Mouse (Mus musculus) embryonic facial prominence, embryonic 14.5 days (tissue): Measurements from ENCODE around the gene Crebrf. TPM values are rescaled to one million over a fixed set of nuclear protein-coding genes. Genes with fewer than 3 reads are reported as not detected.

Source experiments
- ATAC-seq: fragments of 200-750 bp; cut with Nextera tagmentation; 2 replicates; pipeline ENCODE4 v1.8.0; 2017; ENCODE audit warnings: low read depth, moderate number of reproducible peaks, moderate TSS enrichment
- DNase-seq: peaks from one replicate; pipeline ENCODE4 v3.0.0-alpha.2; 2015; ENCODE audit warnings: low spot score
- H3K27ac ChIP-seq: fragments of 300-500 bp; sonication (generic); replicated peaks from 2 replicates; pipeline ENCODE4 v1.5.1; 2014; ENCODE audit warnings: low read depth, mild to moderate bottlenecking, low read length, moderate library complexity
- H3K27me3 ChIP-seq: fragments of 300-500 bp; sonication (generic); replicated peaks from 2 replicates; pipeline ENCODE4 v1.6.1; 2014; ENCODE audit warnings: low read length; ENCODE audit not compliant: control insufficient read depth, insufficient read depth
- H3K36me3 ChIP-seq: fragments of 300-500 bp; sonication (generic); 2 replicates; pipeline ENCODE4 v1.6.1; 2014; ENCODE audit warnings: low read length, mixed read lengths; ENCODE audit not compliant: control insufficient read depth, insufficient read depth
- H3K4me1 ChIP-seq: fragments of 300-500 bp; sonication (generic); 2 replicates; pipeline ENCODE4 v1.6.1; 2014; ENCODE audit warnings: antibody characterized with exemption, low read length; ENCODE audit not compliant: control insufficient read depth, insufficient read depth
- H3K4me2 ChIP-seq: fragments of 300-500 bp; sonication (generic); 2 replicates; pipeline ENCODE4 v1.6.1; 2014; ENCODE audit warnings: low read depth, mild to moderate bottlenecking, low read length, moderate library complexity, mixed read lengths
- H3K4me3 ChIP-seq: fragments of 300-500 bp; sonication (generic); 2 replicates; pipeline ENCODE4 v1.5.1; 2014; ENCODE audit warnings: low read depth, mild to moderate bottlenecking, low read length
- H3K9ac ChIP-seq: fragments of 300-500 bp; sonication (generic); 2 replicates; pipeline ENCODE4 v1.6.1; 2014; ENCODE audit warnings: low read depth, mild to moderate bottlenecking, low read length, moderate library complexity, mixed read lengths
- H3K9me3 ChIP-seq: fragments of 300-500 bp; sonication (generic); 2 replicates; pipeline ENCODE4 v1.6.1; 2016; ENCODE audit warnings: low read length; ENCODE audit not compliant: control insufficient read depth
- WGBS: fragments of 180-500 bp; shearing (Covaris S2); extraction: QIAGEN DNeasy Blood & Tissue Kit; methylation state at CpG from one replicate; pipeline ENCODE4 v1.1.7; 2014; 5-methylcytosine and 5-hydroxymethylcytosine counted together
- polyA plus RNA-seq: library from polyadenylated mRNA; unstranded; fragments of >200 nt; fragmentation: Nextera tagmentation; extraction: Ambion mirVana; gene quantifications from 2 replicates; pipeline ENCODE4 v1.2.1, GENCODE M21; 2014

Crebrf gene
- polyA plus RNA-seq, 1 experiment from 2014 or later, result 5.1 TPM

DNA sequence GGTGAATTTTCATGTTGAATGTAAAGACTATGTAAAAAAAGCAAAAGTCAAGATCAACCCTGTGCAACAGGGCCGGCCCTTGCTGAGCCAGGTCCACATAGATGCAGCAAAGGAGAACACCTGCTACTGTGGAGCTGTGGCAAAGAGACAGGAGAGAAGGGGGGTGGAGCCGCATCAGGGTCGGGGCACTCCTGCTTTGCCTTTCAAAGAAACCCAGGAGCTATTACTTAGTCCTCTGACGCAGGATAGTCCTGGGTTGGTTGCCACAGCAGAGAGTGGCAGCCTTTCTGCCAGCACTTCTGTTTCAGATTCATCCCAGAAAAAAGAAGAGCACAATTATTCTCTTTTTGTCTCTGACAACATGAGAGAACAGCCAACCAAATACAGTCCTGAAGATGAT lies 27.1 kb downstream of the Crebrf start:
- Histone ChIP-seq H3K9me3 (no peaks in the 10 kb centered on the region), H3K4me3 (no peak overlapping the region), H3K27ac (no peak overlapping the region), H3K4me1 (no peaks in the 10 kb centered on the region), H3K36me3 (no peaks in the 10 kb centered on the region), H3K4me2 (no peak overlapping the region), H3K27me3 (no peaks in the 10 kb centered on the region), H3K9ac (no peak overlapping the region)
- WGBS, result 48% methylated on average over 4 of the region's 4 CpGs
- no peak for ATAC-seq
- DNase-seq, result no peak

DNA sequence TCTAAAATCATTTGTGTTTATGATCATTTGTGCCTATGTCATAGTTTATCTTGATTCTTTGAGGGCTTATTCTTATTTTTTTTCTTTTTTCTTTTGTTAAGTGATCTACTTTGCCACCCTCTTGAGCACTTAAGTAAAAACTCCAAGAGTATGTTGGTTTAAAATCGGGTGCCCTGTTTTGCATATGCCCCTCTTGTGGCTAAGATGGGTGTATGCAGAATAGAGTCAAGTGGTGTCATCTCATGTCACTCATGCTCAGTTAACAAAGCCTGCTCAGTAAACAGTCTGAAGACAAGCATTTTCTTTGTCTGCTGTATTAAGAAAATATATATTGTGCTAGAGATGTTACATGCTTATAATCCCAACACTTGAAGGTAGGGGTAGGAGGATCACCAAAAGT lies 27.8 kb downstream of the Crebrf start:
- Histone ChIP-seq H3K4me3 (no peak overlapping the region), H3K9me3 (no peaks in the 10 kb centered on the region), H3K27me3 (no peaks in the 10 kb centered on the region), H3K4me2 (no peak overlapping the region), H3K27ac (no peak overlapping the region), H3K4me1 (no peaks in the 10 kb centered on the region), H3K36me3 (no peaks in the 10 kb centered on the region), H3K9ac (no peak overlapping the region)
- ATAC-seq (no peak), DNase-seq (no peak)
- 55% methylated on average over 1 of the region's 1 CpGs for WGBS

DNA sequence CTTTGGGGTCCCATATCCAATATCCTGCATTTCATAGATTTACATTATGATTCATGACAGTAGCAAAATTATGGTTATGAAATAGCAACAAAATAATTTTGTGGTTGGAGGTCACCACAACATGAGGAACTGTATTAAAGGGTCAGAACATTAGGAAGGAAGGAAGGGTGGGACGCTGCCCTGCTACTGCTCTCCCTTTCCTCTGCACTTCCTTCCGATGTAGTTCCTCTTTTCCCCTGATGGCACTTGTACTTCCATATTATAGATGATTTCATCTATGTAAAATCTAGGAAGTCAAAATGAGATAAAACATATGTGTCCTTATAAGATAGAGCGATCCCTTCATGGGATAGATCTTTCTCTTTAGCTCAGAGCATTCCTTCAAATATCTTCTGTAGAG lies 34.5 kb downstream of the Crebrf start:
- 91% methylated on average over 3 of the region's 3 CpGs for WGBS
- H3K9ac ChIP-seq, result no peak overlapping the region
- no peaks in the 10 kb centered on the region for H3K27me3 ChIP-seq
- H3K4me2 ChIP-seq, result no peak overlapping the region
- H3K4me3 ChIP-seq, result no peak overlapping the region
- DNase-seq, result no peak
- H3K9me3 ChIP-seq, result no peaks in the 10 kb centered on the region
- no peak for ATAC-seq
- H3K4me1 ChIP-seq, result no peaks in the 10 kb centered on the region
- no peak overlapping the region for H3K27ac ChIP-seq
- H3K36me3 ChIP-seq, result no peaks in the 10 kb centered on the region

DNA sequence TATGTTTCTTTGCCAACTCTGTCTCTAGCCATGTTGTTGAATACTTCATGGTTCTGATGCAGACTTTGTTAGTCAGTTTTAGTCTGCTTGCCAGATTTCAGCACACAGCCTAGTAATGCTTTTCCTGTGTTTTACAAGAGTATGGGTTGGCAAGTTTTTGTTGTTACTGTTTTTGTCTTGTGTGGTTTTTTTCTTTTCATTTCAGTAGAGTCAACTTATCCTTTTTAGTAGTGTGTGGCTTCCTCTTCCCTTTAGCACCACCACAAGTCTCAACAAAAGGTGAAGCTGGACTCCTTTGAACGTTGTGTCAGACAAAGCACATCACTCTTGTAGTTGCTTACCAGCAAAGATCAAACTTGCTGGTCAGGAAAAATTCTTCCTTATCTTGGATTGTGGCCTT lies 36.8 kb downstream of the Crebrf start:
- no peak for DNase-seq
- no peaks in the 10 kb centered on the region for H3K9me3 ChIP-seq
- H3K9ac ChIP-seq, result no peak overlapping the region
- H3K4me2 ChIP-seq, result no peak overlapping the region
- no peak overlapping the region for H3K27ac ChIP-seq
- 83% methylated on average over 1 of the region's 1 CpGs for WGBS
- H3K4me3 ChIP-seq, result no peak overlapping the region
- no peak for ATAC-seq
- H3K27me3 ChIP-seq, result no peaks in the 10 kb centered on the region
- H3K4me1 ChIP-seq, result no peaks in the 10 kb centered on the region
- no peaks in the 10 kb centered on the region for H3K36me3 ChIP-seq

DNA sequence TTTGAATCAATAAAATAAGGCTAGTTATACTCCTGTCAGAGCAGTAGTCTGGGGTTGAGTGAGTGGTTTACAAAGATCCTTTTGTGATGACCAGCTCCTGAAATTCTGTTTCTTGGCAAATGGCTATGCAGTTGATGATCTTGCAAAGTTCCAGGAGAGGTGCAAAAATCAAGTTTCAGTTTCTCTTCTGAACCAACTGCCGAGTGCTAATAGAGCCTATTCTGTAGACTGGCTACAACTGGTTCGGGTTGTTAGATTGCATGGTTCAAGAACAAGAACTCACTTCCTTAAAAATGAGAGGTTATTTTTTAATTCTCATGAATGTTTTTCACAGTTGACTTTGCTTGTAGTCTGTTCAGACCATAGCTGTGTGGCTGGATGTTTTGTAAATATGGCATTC lies 38.0 kb downstream of the Crebrf start:
- Histone ChIP-seq H3K27me3 (no peaks in the 10 kb centered on the region), H3K4me1 (no peaks in the 10 kb centered on the region), H3K27ac (no peak overlapping the region), H3K4me3 (no peak overlapping the region), H3K36me3 (peaks cover 5% of the 10 kb centered on the region; the same call in 1 of the 2 replicates), H3K9ac (no peak overlapping the region), H3K4me2 (no peak overlapping the region), H3K9me3 (no peaks in the 10 kb centered on the region)
- ATAC-seq, result no peak
- WGBS, result 86% methylated on average over 2 of the region's 2 CpGs
- no peak for DNase-seq

DNA sequence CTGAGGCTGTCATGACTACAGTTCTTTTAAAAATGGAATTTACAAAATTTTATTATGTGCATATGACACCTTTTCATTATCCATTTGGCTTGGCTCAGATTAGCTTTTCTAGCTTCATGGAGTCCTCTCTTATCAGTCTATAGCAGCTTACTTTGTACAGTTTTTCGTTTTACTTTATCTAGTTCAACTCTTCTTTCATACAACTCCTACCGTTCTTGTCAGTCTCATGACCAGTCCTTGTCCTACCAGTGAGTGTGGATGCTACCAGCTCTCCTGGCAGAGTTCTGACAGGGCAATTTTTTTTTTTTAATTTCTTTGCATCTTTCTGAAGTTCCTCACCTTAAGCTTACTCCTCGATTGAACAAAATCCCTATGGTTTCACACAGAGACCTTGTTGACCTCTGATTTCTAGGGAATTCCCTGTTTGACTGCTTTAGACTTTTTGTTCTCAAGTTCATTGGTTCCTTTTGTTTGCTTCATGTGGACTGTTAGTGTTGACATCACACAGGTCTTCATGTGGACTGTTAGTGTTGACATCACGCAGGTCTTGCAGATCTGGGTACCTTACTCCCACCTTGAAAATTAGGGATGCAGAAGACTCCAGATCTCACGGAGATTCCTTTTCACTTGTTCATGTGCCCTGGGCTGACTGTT lies 51.8 kb downstream of the Crebrf start:
- no peaks in the 10 kb centered on the region for H3K9me3 ChIP-seq
- peaks cover 6% of the 10 kb centered on the region for H3K36me3 ChIP-seq
- no peak for ATAC-seq
- no peak overlapping the region for H3K27ac ChIP-seq
- no peak overlapping the region for H3K4me3 ChIP-seq
- no peak overlapping the region for H3K4me2 ChIP-seq
- no peak for DNase-seq
- no peaks in the 10 kb centered on the region for H3K27me3 ChIP-seq
- 83% methylated on average over 5 of the region's 5 CpGs for WGBS
- H3K9ac ChIP-seq, result no peak overlapping the region
- no peaks in the 10 kb centered on the region for H3K4me1 ChIP-seq

DNA sequence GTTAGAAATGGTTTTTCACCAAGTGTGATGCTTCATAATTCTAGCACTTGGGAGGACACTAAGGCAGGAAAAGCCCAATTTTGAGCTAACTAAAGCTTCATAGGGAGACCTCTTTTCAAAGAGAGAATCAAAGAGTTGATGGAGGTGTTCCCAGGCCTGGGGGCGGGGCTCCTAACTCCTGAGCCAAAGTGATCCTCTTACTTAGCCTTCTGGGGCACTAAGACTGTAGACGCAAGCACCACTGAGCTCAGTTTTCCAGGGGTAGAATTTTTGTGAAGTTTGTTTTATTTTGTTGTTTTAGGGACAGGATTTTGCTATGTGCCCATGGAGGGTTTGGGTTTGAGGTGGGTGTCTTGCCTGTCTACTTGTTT lies 52.3 kb downstream of the Crebrf start:
- 69% methylated on average over 2 of the region's 2 CpGs for WGBS
- Histone ChIP-seq H3K9me3 (no peaks in the 10 kb centered on the region), H3K4me3 (no peak overlapping the region), H3K36me3 (peaks cover 6% of the 10 kb centered on the region), H3K4me1 (no peaks in the 10 kb centered on the region), H3K4me2 (no peak overlapping the region), H3K27me3 (no peaks in the 10 kb centered on the region), H3K9ac (no peak overlapping the region), H3K27ac (no peak overlapping the region)
- no peak for DNase-seq
- no peak for ATAC-seq

DNA sequence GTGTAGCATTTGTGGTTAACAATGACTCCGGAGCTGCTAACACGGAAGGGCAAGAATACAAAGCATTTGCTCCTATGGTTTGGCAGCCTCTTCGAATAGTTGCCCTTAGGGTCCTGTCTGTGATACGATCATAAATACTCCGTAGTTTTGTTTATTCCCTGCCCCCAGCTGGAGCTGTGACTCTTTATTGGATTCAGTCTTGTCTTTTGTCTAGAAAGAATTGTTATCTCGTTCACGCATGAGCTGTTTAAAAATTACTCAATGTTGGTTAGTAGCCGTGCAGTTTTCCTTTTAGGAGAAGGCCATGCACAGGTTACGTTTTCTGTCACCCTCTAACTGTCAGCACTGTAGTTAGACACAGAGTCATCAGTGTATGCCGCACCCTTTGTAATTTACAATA lies 60.8 kb downstream of the Crebrf start:
- WGBS, result 68% methylated on average over 10 of the region's 10 CpGs
- H3K27me3 ChIP-seq, result no peaks in the 10 kb centered on the region
- no peak for DNase-seq
- peaks cover 6% of the 10 kb centered on the region; the same call in 1 of the 2 replicates for H3K4me1 ChIP-seq
- H3K27ac ChIP-seq, result no peak overlapping the region
- ATAC-seq, result no peak
- H3K4me2 ChIP-seq, result no peak overlapping the region
- no peak overlapping the region for H3K9ac ChIP-seq
- H3K36me3 ChIP-seq, result no peaks in the 10 kb centered on the region
- H3K9me3 ChIP-seq, result no peaks in the 10 kb centered on the region
- H3K4me3 ChIP-seq, result no peak overlapping the region

DNA sequence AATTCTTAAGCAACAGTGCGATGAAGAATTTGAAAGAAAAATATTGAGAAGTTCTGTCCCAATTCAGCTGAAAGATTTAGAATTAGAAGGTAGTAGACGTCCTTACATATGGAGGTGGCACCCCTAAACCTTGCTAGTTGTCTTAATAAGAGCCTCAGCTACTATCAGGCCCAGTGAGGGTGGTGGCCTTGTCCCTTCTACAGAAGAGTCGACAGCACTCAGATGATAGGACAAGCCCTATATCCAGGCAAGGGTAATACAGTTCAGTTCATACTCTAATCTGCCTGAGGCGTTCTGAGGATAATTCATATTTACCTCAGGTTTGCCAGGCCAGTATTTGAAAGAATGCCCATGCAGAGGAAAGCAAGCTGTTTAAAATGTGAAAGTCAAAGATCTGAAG lies 62.6 kb downstream of the Crebrf start:
- peak overlapping the region; percentile 56 for H3K27ac ChIP-seq
- H3K9ac ChIP-seq, result no peak overlapping the region
- no peaks in the 10 kb centered on the region for H3K9me3 ChIP-seq
- ATAC-seq (no peak), DNase-seq (peak; percentile 2)
- no peaks in the 10 kb centered on the region for H3K27me3 ChIP-seq
- H3K4me3 ChIP-seq, result no peak overlapping the region
- peaks cover 11% of the 10 kb centered on the region; the same call in 1 of the 2 replicates for H3K4me1 ChIP-seq
- 84% methylated on average over 4 of the region's 4 CpGs for WGBS
- H3K4me2 ChIP-seq, result no peak overlapping the region
- no peaks in the 10 kb centered on the region for H3K36me3 ChIP-seq
